Mouse (Mus musculus): Measurements from ENCODE around the gene Hist1h2aa. TPM values are rescaled to one million over a fixed set of nuclear protein-coding genes. Genes with fewer than 3 reads are reported as not detected.

Hist1h2aa gene
- polyA plus RNA-seq, 1 experiment from 2014 or later, result not detected

DNA sequence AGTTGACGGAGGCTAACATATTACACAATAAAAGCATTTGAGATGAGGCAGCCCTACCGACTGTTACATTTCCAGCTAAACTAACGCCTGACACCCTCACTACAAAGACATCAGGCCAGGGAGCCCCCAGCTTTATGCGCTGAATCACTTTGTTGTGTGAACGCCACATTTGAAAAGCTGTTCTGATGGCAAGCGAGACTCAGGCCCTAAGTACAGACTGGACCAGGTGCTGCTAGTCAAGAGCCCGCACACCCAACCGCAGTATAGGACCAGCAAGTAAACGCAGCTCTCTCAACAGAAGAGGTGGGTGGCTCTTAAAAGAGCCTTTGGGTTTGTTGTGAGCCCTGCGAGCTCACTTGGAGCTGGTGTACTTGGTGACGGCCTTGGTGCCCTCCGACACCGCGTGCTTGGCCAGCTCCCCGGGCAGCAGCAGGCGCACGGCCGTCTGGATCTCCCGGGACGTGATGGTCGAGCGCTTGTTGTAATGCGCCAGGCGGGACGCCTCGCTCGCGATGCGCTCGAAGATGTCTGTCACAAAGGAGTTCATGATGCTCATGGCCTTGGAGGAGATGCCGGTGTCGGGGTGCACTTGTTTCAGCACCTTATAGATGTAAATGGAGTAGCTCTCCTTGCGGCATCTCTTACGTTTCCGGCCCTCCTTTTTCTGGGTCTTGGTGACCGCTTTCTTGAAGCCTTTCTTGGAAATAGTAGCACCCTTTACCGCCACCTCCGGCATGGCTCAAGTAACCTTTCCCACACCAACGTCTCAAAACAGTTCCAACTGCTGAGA is 646 bp upstream of the Hist1h2aa start, which contains the start of gene Hist1h2ba:
Gene Hist1h2ba (minus strand): TSS at position 736 of the 790 bp plus-strand sequence.
- Histone ChIP-seq H3K9me3 (replicated peaks; ENCODE audit: control insufficient read depth, low read length, poor library complexity, severe bottlenecking) (no peaks in the 10 kb centered on the region), H3K9ac (ENCODE audit: low read depth, low read length) (no peak within 1 kb of the TSS), H3K27me3 (ENCODE audit: control insufficient read depth, insufficient read depth, low read depth, low read length) (no peaks in the 10 kb centered on the region), H3K4me3 (ENCODE audit: low read depth, low read length) (no peak within 1 kb of the TSS), H3K4me1 (ENCODE audit: control insufficient read depth, insufficient read depth, low read length) (no peaks in the 10 kb centered on the region), H3K36me3 (ENCODE audit: control insufficient read depth, insufficient read depth, low read length) (no peaks in the 10 kb centered on the region), H3K27ac (ENCODE audit: low read length) (no peak within 1 kb of the TSS), H3K4me2 (ENCODE audit: low read length) (no peak within 1 kb of the TSS)
- WGBS, result 95% methylated on average over 34 of the region's 39 CpGs
- no peak for ATAC-seq

DNA sequence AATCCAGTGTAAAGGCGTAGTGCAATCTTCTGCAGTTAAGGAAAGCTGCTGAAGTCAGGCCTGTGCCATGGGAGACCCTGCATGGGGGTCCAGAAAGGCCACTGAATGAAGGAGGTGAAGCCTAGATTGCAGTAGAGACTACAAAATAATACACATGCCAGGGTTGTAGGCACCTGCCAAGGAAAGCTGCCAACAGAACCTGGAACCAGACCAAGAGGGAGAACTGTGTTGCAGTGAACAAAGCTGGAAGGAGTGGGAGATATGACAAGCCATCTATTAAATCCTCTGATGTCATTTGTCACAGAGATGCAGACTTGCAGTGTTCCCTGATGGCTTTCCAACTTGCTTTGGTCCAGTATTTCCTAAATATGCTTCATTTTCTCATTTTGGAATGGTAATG is 4.4 kb downstream of the Hist1h2aa start:
- Histone ChIP-seq H3K4me2 (ENCODE audit: low read length) (no peak overlapping the region), H3K36me3 (ENCODE audit: control insufficient read depth, insufficient read depth, low read length) (no peaks in the 10 kb centered on the region), H3K27ac (ENCODE audit: low read length) (no peak overlapping the region), H3K4me1 (ENCODE audit: control insufficient read depth, insufficient read depth, low read length) (no peaks in the 10 kb centered on the region), H3K4me3 (ENCODE audit: low read depth, low read length) (no peak overlapping the region), H3K27me3 (ENCODE audit: control insufficient read depth, insufficient read depth, low read depth, low read length) (no peaks in the 10 kb centered on the region), H3K9me3 (replicated peaks; ENCODE audit: control insufficient read depth, low read length, poor library complexity, severe bottlenecking) (no peaks in the 10 kb centered on the region), H3K9ac (ENCODE audit: low read depth, low read length) (no peak overlapping the region)
- WGBS, result 93% methylated on average over 1 of the region's 1 CpGs
- no peak for ATAC-seq

DNA sequence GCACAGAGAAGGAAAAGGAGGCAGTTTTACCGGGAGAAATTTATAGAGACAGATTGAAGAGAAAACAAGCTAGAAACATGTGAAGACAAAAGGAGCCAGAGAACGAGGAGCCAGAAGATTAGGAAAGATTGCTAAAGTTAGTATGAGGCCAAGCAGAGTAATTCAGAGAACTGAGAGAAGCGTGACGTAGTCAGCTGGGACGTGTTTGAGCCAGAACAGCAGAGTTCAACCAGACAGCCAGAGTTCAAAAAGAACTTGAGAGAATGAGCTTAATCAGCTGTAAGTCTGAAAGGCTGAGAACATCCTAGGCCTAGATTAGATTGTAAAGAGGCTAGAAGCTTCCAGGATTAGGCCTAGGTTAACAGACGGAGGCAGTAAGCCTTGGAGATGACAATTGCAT is 6.0 kb downstream of the Hist1h2aa start:
- H3K36me3 ChIP-seq (ENCODE audit: control insufficient read depth, insufficient read depth, low read length), result no peaks in the 10 kb centered on the region
- no peaks in the 10 kb centered on the region for H3K27me3 ChIP-seq (ENCODE audit: control insufficient read depth, insufficient read depth, low read depth, low read length)
- H3K4me1 ChIP-seq (ENCODE audit: control insufficient read depth, insufficient read depth, low read length), result no peaks in the 10 kb centered on the region
- H3K4me2 ChIP-seq (ENCODE audit: low read length), result no peak overlapping the region
- 45% methylated on average over 6 of the region's 6 CpGs for WGBS
- no peak overlapping the region for H3K27ac ChIP-seq (ENCODE audit: low read length)
- no peak overlapping the region for H3K4me3 ChIP-seq (ENCODE audit: low read depth, low read length)
- no peaks in the 10 kb centered on the region for H3K9me3 ChIP-seq (replicated peaks; ENCODE audit: control insufficient read depth, low read length, poor library complexity, severe bottlenecking)
- no peak for ATAC-seq
- H3K9ac ChIP-seq (ENCODE audit: low read depth, low read length), result no peak overlapping the region

DNA sequence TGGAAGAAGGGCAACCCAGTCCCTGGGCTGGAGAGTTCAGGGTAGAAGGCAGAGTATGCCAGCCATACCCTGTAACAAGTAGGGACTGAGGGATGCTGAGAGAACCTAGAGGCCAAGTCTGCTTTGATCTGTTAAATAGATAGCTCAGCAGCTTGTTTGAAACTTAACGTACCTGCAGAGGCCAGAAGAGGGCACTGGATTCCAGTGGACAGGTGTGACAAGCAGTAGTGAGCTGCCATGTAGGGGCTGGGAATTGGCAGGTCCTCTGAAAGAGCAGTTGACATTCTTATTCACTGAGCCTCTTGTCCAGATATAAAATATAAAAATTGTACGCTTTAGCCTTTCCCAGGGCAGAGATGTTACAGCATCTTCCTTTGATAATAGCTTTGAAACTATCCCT is 8.6 kb downstream of the Hist1h2aa start:
- Histone ChIP-seq H3K36me3 (ENCODE audit: control insufficient read depth, insufficient read depth, low read length) (no peaks in the 10 kb centered on the region), H3K9me3 (replicated peaks; ENCODE audit: control insufficient read depth, low read length, poor library complexity, severe bottlenecking) (no peaks in the 10 kb centered on the region), H3K4me2 (ENCODE audit: low read length) (no peak overlapping the region), H3K27ac (ENCODE audit: low read length) (no peak overlapping the region), H3K4me1 (ENCODE audit: control insufficient read depth, insufficient read depth, low read length) (no peaks in the 10 kb centered on the region), H3K4me3 (ENCODE audit: low read depth, low read length) (no peak overlapping the region), H3K9ac (ENCODE audit: low read depth, low read length) (no peak overlapping the region), H3K27me3 (ENCODE audit: control insufficient read depth, insufficient read depth, low read depth, low read length) (no peaks in the 10 kb centered on the region)
- WGBS, result 58% methylated on average over 2 of the region's 2 CpGs
- no peak for ATAC-seq

DNA sequence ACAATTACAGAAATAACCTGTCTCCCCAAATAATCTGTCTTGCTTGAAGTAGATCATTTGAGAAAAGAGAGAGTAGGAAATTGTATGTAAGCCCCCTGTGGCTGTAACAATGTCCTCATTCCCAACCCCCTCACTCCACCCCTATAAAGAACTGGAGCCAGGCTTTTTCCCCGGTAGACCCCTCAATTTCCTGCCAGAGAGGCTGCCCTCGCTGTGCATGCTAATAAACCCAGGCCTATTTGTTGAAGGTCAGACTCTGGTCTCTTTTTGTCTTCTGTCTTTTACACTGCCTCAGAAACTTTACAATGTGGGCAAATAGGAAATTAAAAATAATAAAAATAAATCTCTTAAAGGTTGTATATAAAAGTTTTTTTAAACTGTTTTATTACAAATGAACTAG is 12.0 kb downstream of the Hist1h2aa start:
- no peaks in the 10 kb centered on the region for H3K9me3 ChIP-seq (replicated peaks; ENCODE audit: control insufficient read depth, low read length, poor library complexity, severe bottlenecking)
- H3K27me3 ChIP-seq (ENCODE audit: control insufficient read depth, insufficient read depth, low read depth, low read length), result no peaks in the 10 kb centered on the region
- H3K4me1 ChIP-seq (ENCODE audit: control insufficient read depth, insufficient read depth, low read length), result no peaks in the 10 kb centered on the region
- no peak overlapping the region for H3K9ac ChIP-seq (ENCODE audit: low read depth, low read length)
- no peaks in the 10 kb centered on the region for H3K36me3 ChIP-seq (ENCODE audit: control insufficient read depth, insufficient read depth, low read length)
- 13% methylated on average over 2 of the region's 2 CpGs for WGBS
- H3K27ac ChIP-seq (ENCODE audit: low read length), result no peak overlapping the region
- H3K4me2 ChIP-seq (ENCODE audit: low read length), result no peak overlapping the region
- no peak for ATAC-seq
- H3K4me3 ChIP-seq (ENCODE audit: low read depth, low read length), result no peak overlapping the region

DNA sequence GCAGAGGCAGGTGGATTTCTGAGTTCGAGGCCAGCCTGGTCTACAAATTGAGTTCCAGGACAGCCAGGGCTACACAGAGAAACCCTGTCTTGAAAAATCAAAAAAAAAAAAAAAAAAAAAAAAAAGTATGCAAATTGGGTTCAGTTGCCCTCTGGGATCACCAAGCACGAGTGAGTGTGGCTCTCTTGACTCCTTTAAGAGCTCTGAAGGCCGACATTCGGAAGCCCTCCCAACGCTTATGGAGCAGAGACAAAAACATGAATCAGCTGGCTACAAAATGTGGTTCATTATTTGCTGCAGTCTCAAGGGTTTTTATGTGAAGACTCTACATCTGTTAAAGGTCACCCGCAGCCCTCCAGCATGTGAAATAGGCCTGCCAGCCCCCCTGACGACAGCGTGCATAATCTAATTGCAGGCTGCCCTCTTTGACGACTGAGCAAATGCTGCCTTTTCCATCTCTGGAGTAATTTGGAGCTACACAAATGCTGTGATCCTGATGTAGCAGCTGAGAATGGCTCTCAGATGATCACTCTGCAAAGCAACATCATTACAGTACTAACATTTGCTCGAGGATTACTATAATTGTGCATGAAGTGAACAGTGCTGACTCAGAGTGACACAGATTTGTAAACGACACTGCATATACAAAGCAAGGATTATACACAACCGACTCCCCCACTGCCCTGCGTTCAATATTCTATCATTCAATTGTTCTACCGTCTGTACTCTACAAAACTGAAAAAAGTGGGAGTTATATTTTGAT is 15.4 kb downstream of the Hist1h2aa start:
- no peaks in the 10 kb centered on the region for H3K27me3 ChIP-seq (ENCODE audit: control insufficient read depth, insufficient read depth, low read depth, low read length)
- H3K9ac ChIP-seq (ENCODE audit: low read depth, low read length), result no peak overlapping the region
- no peaks in the 10 kb centered on the region for H3K36me3 ChIP-seq (ENCODE audit: control insufficient read depth, insufficient read depth, low read length)
- WGBS, result 17% methylated on average over 14 of the region's 14 CpGs
- no peak overlapping the region for H3K4me2 ChIP-seq (ENCODE audit: low read length)
- no peaks in the 10 kb centered on the region for H3K4me1 ChIP-seq (ENCODE audit: control insufficient read depth, insufficient read depth, low read length)
- no peaks in the 10 kb centered on the region for H3K9me3 ChIP-seq (replicated peaks; ENCODE audit: control insufficient read depth, low read length, poor library complexity, severe bottlenecking)
- no peak overlapping the region for H3K27ac ChIP-seq (ENCODE audit: low read length)
- no peak overlapping the region for H3K4me3 ChIP-seq (ENCODE audit: low read depth, low read length)
- ATAC-seq, result peak; percentile 87

DNA sequence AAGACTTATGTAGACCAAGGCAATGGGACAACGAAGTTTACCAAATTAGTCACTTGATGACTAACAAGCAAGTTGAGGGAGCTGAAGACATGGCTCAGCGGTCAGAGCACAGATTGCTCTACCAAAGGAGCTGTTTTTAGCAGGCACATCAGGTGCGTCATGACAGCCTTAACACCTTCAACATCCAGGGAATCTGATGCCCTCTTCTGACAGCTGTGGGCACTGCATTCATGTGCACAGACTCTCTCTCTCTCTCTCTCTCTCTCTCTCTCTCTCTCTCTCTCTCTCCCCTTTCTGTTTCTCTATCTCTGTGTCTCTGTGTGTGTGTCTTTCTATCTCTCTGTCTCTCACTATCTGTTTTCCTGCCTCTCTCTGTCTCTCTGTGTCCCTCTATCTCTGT is 16.7 kb downstream of the Hist1h2aa start:
- no peaks in the 10 kb centered on the region for H3K9me3 ChIP-seq (replicated peaks; ENCODE audit: control insufficient read depth, low read length, poor library complexity, severe bottlenecking)
- no peak overlapping the region for H3K4me2 ChIP-seq (ENCODE audit: low read length)
- H3K36me3 ChIP-seq (ENCODE audit: control insufficient read depth, insufficient read depth, low read length), result no peaks in the 10 kb centered on the region
- H3K4me3 ChIP-seq (ENCODE audit: low read depth, low read length), result no peak overlapping the region
- no peak overlapping the region for H3K9ac ChIP-seq (ENCODE audit: low read depth, low read length)
- no peaks in the 10 kb centered on the region for H3K27me3 ChIP-seq (ENCODE audit: control insufficient read depth, insufficient read depth, low read depth, low read length)
- H3K4me1 ChIP-seq (ENCODE audit: control insufficient read depth, insufficient read depth, low read length), result no peaks in the 10 kb centered on the region
- no peak for ATAC-seq
- no peak overlapping the region for H3K27ac ChIP-seq (ENCODE audit: low read length)
- 74% methylated on average over 3 of the region's 3 CpGs for WGBS

DNA sequence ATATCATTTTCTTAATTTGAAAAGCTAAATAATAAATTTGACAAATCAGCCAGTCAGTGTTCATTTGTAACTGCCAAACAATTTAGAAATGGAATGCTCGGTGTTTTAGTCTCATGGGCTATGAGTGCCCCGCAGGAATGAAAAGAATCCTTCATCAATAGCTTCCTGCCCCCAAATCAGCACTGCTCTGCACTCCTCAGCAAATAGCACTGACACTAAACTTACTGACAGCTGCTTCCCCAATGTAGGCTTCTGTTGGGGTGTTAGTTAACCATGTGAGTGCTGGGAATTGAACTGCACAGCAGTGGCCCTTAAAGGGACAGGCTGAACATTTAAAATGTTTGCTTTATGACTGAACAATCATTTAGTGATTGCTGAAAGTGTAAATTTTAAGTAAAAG is 25.5 kb downstream of the Hist1h2aa start:
- no peak for ATAC-seq
- Histone ChIP-seq H3K4me2 (ENCODE audit: low read length) (no peak overlapping the region), H3K36me3 (ENCODE audit: control insufficient read depth, insufficient read depth, low read length) (no peaks in the 10 kb centered on the region), H3K9ac (ENCODE audit: low read depth, low read length) (no peak overlapping the region), H3K27ac (ENCODE audit: low read length) (no peak overlapping the region), H3K4me3 (ENCODE audit: low read depth, low read length) (no peak overlapping the region), H3K9me3 (replicated peaks; ENCODE audit: control insufficient read depth, low read length, poor library complexity, severe bottlenecking) (no peaks in the 10 kb centered on the region), H3K4me1 (ENCODE audit: control insufficient read depth, insufficient read depth, low read length) (no peaks in the 10 kb centered on the region), H3K27me3 (ENCODE audit: control insufficient read depth, insufficient read depth, low read depth, low read length) (no peaks in the 10 kb centered on the region)
- 12% methylated on average over 2 of the region's 2 CpGs for WGBS

DNA sequence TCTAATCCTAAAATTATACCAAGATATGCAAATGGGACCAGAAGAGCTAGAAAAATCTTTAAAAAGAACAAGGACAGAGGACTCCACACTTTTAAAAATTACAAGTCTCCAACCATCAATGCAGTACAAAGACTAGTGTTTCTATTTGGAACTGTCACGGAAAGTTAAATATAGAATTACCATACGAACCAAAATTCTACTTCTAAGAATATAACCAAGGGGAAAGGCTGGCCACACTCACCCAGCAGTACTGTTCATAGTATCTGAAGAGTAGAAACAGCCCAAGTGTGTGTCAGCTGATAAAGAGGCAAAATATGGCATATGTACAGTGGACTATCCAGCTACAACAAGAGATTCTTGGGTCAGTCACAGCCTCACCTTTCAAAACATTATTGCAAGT is 30.6 kb downstream of the Hist1h2aa start:
- WGBS, result 85% methylated on average over 2 of the region's 2 CpGs
- Histone ChIP-seq H3K36me3 (ENCODE audit: control insufficient read depth, insufficient read depth, low read length) (no peaks in the 10 kb centered on the region), H3K9ac (ENCODE audit: low read depth, low read length) (no peak overlapping the region), H3K4me3 (ENCODE audit: low read depth, low read length) (no peak overlapping the region), H3K9me3 (replicated peaks; ENCODE audit: control insufficient read depth, low read length, poor library complexity, severe bottlenecking) (no peaks in the 10 kb centered on the region), H3K27ac (ENCODE audit: low read length) (no peak overlapping the region), H3K4me2 (ENCODE audit: low read length) (no peak overlapping the region), H3K27me3 (ENCODE audit: control insufficient read depth, insufficient read depth, low read depth, low read length) (no peaks in the 10 kb centered on the region), H3K4me1 (ENCODE audit: control insufficient read depth, insufficient read depth, low read length) (no peaks in the 10 kb centered on the region)
- no peak for ATAC-seq

Data from midbrain, embryonic 16.5 days (tissue).